Mouse (Mus musculus): Measurements from ENCODE around the gene Rpl3. TPM values are rescaled to one million over a fixed set of nuclear protein-coding genes. Genes with fewer than 3 reads are reported as not detected.

Gene Rpl3
- total RNA-seq, 1 experiment, result 1,661 TPM

DNA sequence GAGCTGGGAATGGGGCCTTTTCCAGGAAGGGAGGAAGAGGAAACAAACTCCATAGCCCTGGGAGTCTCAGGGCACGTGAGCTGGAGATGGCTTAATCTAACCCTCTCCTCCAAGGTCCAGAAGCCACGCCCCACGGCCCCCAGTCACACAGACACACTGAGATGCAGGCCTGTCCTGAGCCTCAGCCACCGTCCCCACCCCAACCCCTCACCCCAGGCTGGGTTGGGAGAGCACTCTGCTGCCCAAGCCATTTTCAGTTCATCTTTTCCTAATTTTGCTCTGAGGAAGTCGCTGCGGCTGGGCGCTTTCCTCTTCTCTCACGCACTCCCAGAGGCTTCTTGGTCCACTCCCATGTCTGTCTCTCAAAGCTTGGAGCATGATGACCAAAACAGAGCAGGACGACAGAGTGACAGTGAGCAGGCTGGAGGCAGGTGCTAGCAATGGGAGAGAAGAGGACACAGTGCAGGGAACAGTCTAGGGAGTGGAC is 19.7 kb downstream of the Rpl3 start:
- Histone ChIP-seq H3K9ac (ENCODE audit: insufficient read depth, low read depth, low read length, poor library complexity, severe bottlenecking) (no peak overlapping the region), H3K9me3 (ENCODE audit: control insufficient read depth, insufficient read depth, low read depth, low read length) (no peaks in the 10 kb centered on the region), H3K4me1 (ENCODE audit: control insufficient read depth in 2 of 2, insufficient read depth in 2 of 2, low read length in 2 of 2, poor library complexity in 1 of 2) (peaks cover 0 to 14% of the 10 kb centered on the region in 2 experiments; a peak in 1 of 4 replicates), H3K36me3 (ENCODE audit: control insufficient read depth, insufficient read depth, low read length, poor library complexity, severe bottlenecking) (no peaks in the 10 kb centered on the region; the same call in 1 of the 2 replicates), H3K27ac (ENCODE audit: insufficient read depth, low read depth, low read length, poor library complexity, severe bottlenecking) (no peak overlapping the region), H3K4me3 (ENCODE audit: insufficient read depth in 1 of 2, low read depth in 1 of 2, low read length in 2 of 2, poor library complexity in 1 of 2, severe bottlenecking in 1 of 2) (no peak overlapping the region)
- TF ChIP-seq CHD2 (IDR thresholded peaks at IDR 0.05; ENCODE audit: low read depth, low read length), result no peak
- TF ChIP-seq ZNF384 (IDR thresholded peaks at IDR 0.05; ENCODE audit: low read depth, low read length), result no peak
- no peak for TF ChIP-seq ZC3H11A (IDR thresholded peaks at IDR 0.05; ENCODE audit: borderline replicate concordance, low read depth, low read length)
- no peak for TF ChIP-seq MAFK (IDR thresholded peaks at IDR 0.05; ENCODE audit: insufficient read depth, low read depth, low read length)
- TF ChIP-seq HCFC1 (IDR thresholded peaks at IDR 0.05; ENCODE audit: borderline replicate concordance, insufficient read depth, low read length), result no peak
- in situ Hi-C loops (cut with MboI; ENCODE audit: low sequenced_read_pairs in 2 of 2, unreplicated experiment in 2 of 2), result loop anchor here in 1 of 2 experiments (25.0 kb wide), 1 partner anchor 310 kb away; no protein-coding TSS in a partner anchor
- no peak for DNase-seq (ENCODE audit: low read depth, low spot score)

DNA sequence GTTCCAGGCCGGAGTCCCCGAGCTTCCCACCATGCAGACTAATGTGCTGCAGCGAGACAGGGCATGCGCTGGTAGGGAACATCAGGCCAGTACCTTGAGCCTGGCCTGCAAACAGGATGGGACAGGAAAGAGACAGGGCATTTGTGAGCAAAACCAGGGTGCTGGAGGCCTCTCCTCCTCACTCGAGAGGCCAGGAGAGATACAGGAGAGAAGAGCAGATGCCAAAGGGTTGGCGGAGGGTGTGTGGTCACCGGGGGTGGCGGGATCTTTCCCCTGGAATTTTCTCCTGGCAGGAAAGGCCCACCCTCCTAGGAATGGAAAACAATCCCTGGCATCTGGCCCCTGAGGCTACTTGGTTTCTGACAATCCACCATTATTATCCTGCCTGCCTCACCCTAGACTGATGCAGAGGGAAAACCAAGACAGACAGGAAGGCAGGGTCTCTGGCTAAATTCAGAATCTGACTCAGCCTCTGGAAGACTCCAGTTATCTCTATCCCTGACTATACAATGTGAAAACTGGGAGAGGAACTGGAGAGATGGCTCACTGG is 21.5 kb downstream of the Rpl3 start:
- H3K9ac ChIP-seq (ENCODE audit: insufficient read depth, low read depth, low read length, poor library complexity, severe bottlenecking), result no peak overlapping the region
- in situ Hi-C loops (cut with MboI; ENCODE audit: low sequenced_read_pairs in 2 of 2, unreplicated experiment in 2 of 2), result loop anchor here in 1 of 2 experiments (25.0 kb wide), 1 partner anchor 308 kb away; no protein-coding TSS in a partner anchor
- H3K36me3 ChIP-seq (ENCODE audit: control insufficient read depth, insufficient read depth, low read length, poor library complexity, severe bottlenecking), result no peaks in the 10 kb centered on the region
- TF ChIP-seq ZNF384 (IDR thresholded peaks at IDR 0.05; ENCODE audit: low read depth, low read length) (no peak), HCFC1 (IDR thresholded peaks at IDR 0.05; ENCODE audit: borderline replicate concordance, insufficient read depth, low read length) (no peak), MAFK (IDR thresholded peaks at IDR 0.05; ENCODE audit: insufficient read depth, low read depth, low read length) (no peak), CHD2 (IDR thresholded peaks at IDR 0.05; ENCODE audit: low read depth, low read length) (no peak), ZC3H11A (IDR thresholded peaks at IDR 0.05; ENCODE audit: borderline replicate concordance, low read depth, low read length) (no peak)
- H3K4me1 ChIP-seq (ENCODE audit: control insufficient read depth in 2 of 2, insufficient read depth in 2 of 2, low read length in 2 of 2, poor library complexity in 1 of 2), result peaks cover under 1 to 7% of the 10 kb centered on the region in 2 experiments; a peak in 1 of 4 replicates
- no peak overlapping the region; the same call in 1 of the 2 replicates for H3K27ac ChIP-seq (ENCODE audit: insufficient read depth, low read depth, low read length, poor library complexity, severe bottlenecking)
- H3K4me3 ChIP-seq (ENCODE audit: insufficient read depth in 1 of 2, low read depth in 1 of 2, low read length in 2 of 2, poor library complexity in 1 of 2, severe bottlenecking in 1 of 2), result no peak overlapping the region
- no peak for DNase-seq (ENCODE audit: low read depth, low spot score)
- H3K9me3 ChIP-seq (ENCODE audit: control insufficient read depth, insufficient read depth, low read depth, low read length), result no peaks in the 10 kb centered on the region

DNA sequence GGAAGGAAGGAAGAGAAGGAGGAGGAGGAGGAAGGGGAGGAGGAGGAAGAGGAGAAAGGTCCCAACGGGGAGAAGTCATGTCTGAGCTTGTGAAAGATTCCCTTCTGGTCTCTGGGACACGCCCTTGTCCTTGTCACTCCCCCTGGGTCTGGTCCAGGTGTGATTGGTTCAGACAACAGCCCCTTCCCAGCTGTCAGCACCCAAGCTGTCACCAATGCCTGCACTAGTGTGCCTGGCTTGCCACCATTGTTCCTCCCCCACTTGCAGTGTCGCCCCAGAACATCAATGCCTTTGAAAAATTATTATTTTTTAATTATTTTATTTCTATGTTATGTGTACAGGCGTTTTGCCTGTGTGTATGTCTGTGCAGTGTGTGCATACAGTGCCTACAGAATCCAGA is 22.5 kb downstream of the Rpl3 start:
- in situ Hi-C loops (cut with MboI; ENCODE audit: low sequenced_read_pairs in 2 of 2, unreplicated experiment in 2 of 2), result loop anchor here in 1 of 2 experiments (10.0 to 25.0 kb wide), 2 partner anchors 124 to 307 kb away; no protein-coding TSS in a partner anchor
- peaks cover 2 to 8% of the 10 kb centered on the region in 2 experiments; a peak in 1 of 4 replicates for H3K4me1 ChIP-seq (ENCODE audit: control insufficient read depth in 2 of 2, insufficient read depth in 2 of 2, low read length in 2 of 2, poor library complexity in 1 of 2)
- TF ChIP-seq MAFK (IDR thresholded peaks at IDR 0.05; ENCODE audit: insufficient read depth, low read depth, low read length) (no peak), ZNF384 (IDR thresholded peaks at IDR 0.05; ENCODE audit: low read depth, low read length) (no peak), ZC3H11A (IDR thresholded peaks at IDR 0.05; ENCODE audit: borderline replicate concordance, low read depth, low read length) (no peak), HCFC1 (IDR thresholded peaks at IDR 0.05; ENCODE audit: borderline replicate concordance, insufficient read depth, low read length) (no peak), CHD2 (IDR thresholded peaks at IDR 0.05; ENCODE audit: low read depth, low read length) (no peak)

DNA sequence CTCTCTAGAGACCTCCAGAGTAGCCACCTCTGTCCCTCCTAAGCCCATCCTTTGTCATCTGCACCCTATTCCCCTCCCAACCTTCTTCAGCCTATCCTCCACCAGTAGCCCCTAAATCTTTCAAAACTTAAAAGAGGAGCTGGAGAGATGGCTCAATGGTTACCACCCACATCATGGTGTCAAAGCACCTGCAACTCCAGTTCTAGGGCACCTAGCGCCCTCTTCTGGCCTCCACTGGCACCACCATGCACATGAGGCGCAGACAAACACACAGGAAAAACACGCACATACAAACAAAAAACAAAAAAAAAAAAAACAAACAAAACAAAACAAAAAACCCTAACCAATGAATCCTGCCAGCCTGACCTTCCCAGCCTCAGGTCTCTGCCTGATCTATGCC is 25.1 kb downstream of the Rpl3 start:
- in situ Hi-C loops (cut with MboI; ENCODE audit: low sequenced_read_pairs in 2 of 2, unreplicated experiment in 2 of 2), result loop anchor here in 1 of 2 experiments (10.0 to 25.0 kb wide), 2 partner anchors 122 to 304 kb away; no protein-coding TSS in a partner anchor
- Histone ChIP-seq H3K4me3 (ENCODE audit: insufficient read depth in 1 of 2, low read depth in 1 of 2, low read length in 2 of 2, poor library complexity in 1 of 2, severe bottlenecking in 1 of 2) (no peak overlapping the region), H3K9me3 (ENCODE audit: control insufficient read depth, insufficient read depth, low read depth, low read length) (no peaks in the 10 kb centered on the region), H3K27ac (ENCODE audit: insufficient read depth, low read depth, low read length, poor library complexity, severe bottlenecking) (no peak overlapping the region), H3K9ac (ENCODE audit: insufficient read depth, low read depth, low read length, poor library complexity, severe bottlenecking) (no peak overlapping the region), H3K36me3 (ENCODE audit: control insufficient read depth, insufficient read depth, low read length, poor library complexity, severe bottlenecking) (no peaks in the 10 kb centered on the region), H3K4me1 (ENCODE audit: control insufficient read depth in 2 of 2, insufficient read depth in 2 of 2, low read length in 2 of 2, poor library complexity in 1 of 2) (peaks cover 2 to 17% of the 10 kb centered on the region in 2 experiments; a peak in 2 of 4 replicates)
- no peak for DNase-seq (ENCODE audit: low read depth, low spot score)
- TF ChIP-seq ZC3H11A (IDR thresholded peaks at IDR 0.05; ENCODE audit: borderline replicate concordance, low read depth, low read length) (peak; percentile 35; the same call in 1 of the 2 replicates), HCFC1 (IDR thresholded peaks at IDR 0.05; ENCODE audit: borderline replicate concordance, insufficient read depth, low read length) (no peak)

More for the DNA sequence above, 22.5 kb downstream of the Rpl3 start:
- Histone ChIP-seq H3K9ac (ENCODE audit: insufficient read depth, low read depth, low read length, poor library complexity, severe bottlenecking) (no peak overlapping the region), H3K4me3 (ENCODE audit: insufficient read depth in 1 of 2, low read depth in 1 of 2, low read length in 2 of 2, poor library complexity in 1 of 2, severe bottlenecking in 1 of 2) (no peak overlapping the region), H3K36me3 (ENCODE audit: control insufficient read depth, insufficient read depth, low read length, poor library complexity, severe bottlenecking) (no peaks in the 10 kb centered on the region), H3K27ac (ENCODE audit: insufficient read depth, low read depth, low read length, poor library complexity, severe bottlenecking) (no peak overlapping the region), H3K9me3 (ENCODE audit: control insufficient read depth, insufficient read depth, low read depth, low read length) (no peaks in the 10 kb centered on the region)
- DNase-seq (ENCODE audit: low read depth, low spot score), result no peak
